ENCODE assay signal across 8 mouse cellular contexts in genomic region chr9:45917041-45917934, GRCm38 (mm10). TPM values are rescaled to one million over a fixed set of nuclear protein-coding genes. Genes with fewer than 3 reads are reported as not detected.
DNase-seq lines count a peak whose midpoint lies in the region; ATAC-seq and TF ChIP-seq lines count a peak whose summit lies in the region.
"Had no signal": no experiment of that assay in that cellular context is flagged by ENCODE, and none has a peak within 500 bp of the region (broad histone marks: within the 10 kb centered on the region; RNA-seq: fewer than 3 reads in every experiment).

No protein-coding gene starts in this region.

- no peak for TF ChIP-seq CTCF in lung, adult 2 months (IDR thresholded peaks at IDR 0.05; ENCODE audit: insufficient read depth, low read length)

- H3K27me3 ChIP-seq in intestine, embryonic 15.5 days (replicated peaks): no peaks in the 10 kb centered on the region
- H3K27me3 ChIP-seq: midbrain, embryonic 12.5 days had no signal

- no peak overlapping the region for H3K4me2 ChIP-seq in intestine, embryonic 15.5 days (replicated peaks)
- H3K4me2 ChIP-seq: midbrain, embryonic 12.5 days had no signal

- WGBS in lung, adult 2 months: 49% methylated on average over 5 of the region's 5 CpGs
- 71% methylated on average over 5 of the region's 5 CpGs for WGBS in intestine, embryonic 15.5 days

- no peak overlapping the region for H3K4me3 ChIP-seq in lung, adult 2 months (replicated peaks; ENCODE audit: extremely low read depth, low read depth, low read length)
- H3K4me3 ChIP-seq in intestine, embryonic 15.5 days (replicated peaks): no peak overlapping the region
- H3K4me3 ChIP-seq: midbrain, embryonic 12.5 days had no signal

- ATAC-seq in intestine, embryonic 15.5 days: no peak

- peaks cover 32% of the 10 kb centered on the region for H3K36me3 ChIP-seq in intestine, embryonic 15.5 days

- peaks cover 6% of the 10 kb centered on the region; the same call in 1 of the 2 replicates for H3K4me1 ChIP-seq in lung, adult 2 months (ENCODE audit: control insufficient read depth, insufficient read depth, low read length)
- no peaks in the 10 kb centered on the region for H3K4me1 ChIP-seq in intestine, embryonic 15.5 days (replicated peaks)
- H3K4me1 ChIP-seq: midbrain, embryonic 12.5 days had no signal

- TF ChIP-seq POLR2A in lung, adult 2 months (IDR thresholded peaks at IDR 0.05; ENCODE audit: borderline replicate concordance, extremely low read depth, low read depth, low read length): no peak

- DNase-seq in lung, adult 18-20 months: peak; percentile 70 to 75
- DNase-seq in lung, adult 2 months: no peak
- DNase-seq in gastrocnemius, adult 18-20 months (ENCODE audit: low spot score): peak; percentile 64
- DNase-seq in lung, postnatal 10 days: peak; percentile 89
- DNase-seq in telencephalon, adult 2 months (ENCODE audit: low read depth, low spot score): peak; percentile 36
- no peak for DNase-seq in spleen, postnatal 10 days (ENCODE audit: low spot score in 2 of 2)

- no peaks in the 10 kb centered on the region for H3K9me3 ChIP-seq in intestine, embryonic 15.5 days
- H3K9me3 ChIP-seq: midbrain, embryonic 12.5 days had no signal

- H3K27ac ChIP-seq in intestine, embryonic 15.5 days: peak overlapping the region; percentile 44; the same call in 1 of the 2 replicates
- H3K27ac ChIP-seq: midbrain, embryonic 12.5 days had no signal

- no peak overlapping the region for H3K9ac ChIP-seq in intestine, embryonic 15.5 days
- H3K9ac ChIP-seq: midbrain, embryonic 12.5 days had no signal

RNA-seq across cellular contexts. Expression of gene Rnf214, which starts 10.6 kb away (rescaled TPM):
- polyA plus RNA-seq in lung, adult 2 months (2012; rRNA removed): 12.3 and 16.3 TPM in 2 replicates
- total RNA-seq in gastrocnemius, adult 18-20 months (2021): 10 to 100 TPM; 28.2 to 29.5 TPM
- polyA plus RNA-seq in intestine, embryonic 15.5 days (2015; fragmentation: Nextera tagmentation; extraction: Ambion mirVana): 36.2 and 36.9 TPM in 2 replicates

RNA-seq across cellular contexts. Expression of gene Pcsk7, which starts 11.0 kb away (rescaled TPM):
- polyA plus RNA-seq in lung, adult 2 months (2012; rRNA removed): 29.0 and 33.4 TPM in 2 replicates
- 1 to 10 TPM; 8.0 to 9.0 TPM for total RNA-seq in gastrocnemius, adult 18-20 months (2021)
- 18.5 and 20.2 TPM in 2 replicates for polyA plus RNA-seq in intestine, embryonic 15.5 days (2015; fragmentation: Nextera tagmentation; extraction: Ambion mirVana)

RNA-seq across cellular contexts. Expression of gene Tagln, which starts 18.6 kb away (rescaled TPM):
- polyA plus RNA-seq in lung, adult 2 months (2012; rRNA removed): 226 and 279 TPM in 2 replicates
- total RNA-seq in gastrocnemius, adult 18-20 months (2021): 10 to 100 TPM; 40.9 to 62.1 TPM
- 304 and 345 TPM in 2 replicates for polyA plus RNA-seq in intestine, embryonic 15.5 days (2015; fragmentation: Nextera tagmentation; extraction: Ambion mirVana)

RNA-seq across cellular contexts. Expression of gene Sidt2, which starts 37.8 kb away (rescaled TPM):
- 357 and 550 TPM in 2 replicates for polyA plus RNA-seq in lung, adult 2 months (2012; rRNA removed)
- total RNA-seq in gastrocnemius, adult 18-20 months (2021): 10 to 100 TPM; 57.8 to 66.2 TPM
- polyA plus RNA-seq in intestine, embryonic 15.5 days (2015; fragmentation: Nextera tagmentation; extraction: Ambion mirVana): 36.3 and 39.6 TPM in 2 replicates

Comparison
In these comparisons a context has a peak if more than half of its experiments do, and no peak if none do; other contexts are left out.
1. DNase-seq: peak in lung, adult 18-20 months (2 of 2), gastrocnemius, adult 18-20 months (single experiment), lung, postnatal 10 days (single experiment) and telencephalon, adult 2 months (single experiment); none in lung, adult 2 months (single experiment) and spleen, postnatal 10 days (0 of 2).